8 mouse cellular contexts compared by ENCODE assay signal in genomic region chr13:54694348-54695060, GRCm38 (mm10). TPM values are rescaled to one million over a fixed set of nuclear protein-coding genes. Genes with fewer than 3 reads are reported as not detected.
A peak's percentile ranks its signal among the peaks of the same experiment; 100 is the strongest.
DNase-seq lines count a peak whose midpoint lies in the region; ATAC-seq lines count a peak whose summit lies in the region.

No protein-coding gene starts in this region.

- H3K9ac ChIP-seq in forebrain, embryonic 13.5 days: peak overlapping the region; percentile 54
- H3K9ac ChIP-seq in hindbrain, embryonic 15.5 days: peak overlapping the region; percentile 42

- peak overlapping the region; percentile 97 for H3K4me2 ChIP-seq in forebrain, embryonic 13.5 days
- peak overlapping the region; percentile 82 for H3K4me2 ChIP-seq in hindbrain, embryonic 15.5 days

- DNase-seq in left cerebral cortex, adult 11 months (ENCODE audit: low spot score): peak; percentile 84
- no peak for DNase-seq in left cerebral cortex, postnatal 36 days (ENCODE audit: low spot score in 2 of 2)
- peak; percentile 89 for DNase-seq in adrenal gland, postnatal 14 days
- peak; percentile 90 for DNase-seq in liver
- peak; percentile 93 for DNase-seq in thymus, postnatal 4 days

- intact Hi-C loops in left cerebral cortex, postnatal 36 days (cut with DNase I): no loop called here

- peaks cover 34% of the 10 kb centered on the region for H3K4me1 ChIP-seq in forebrain, embryonic 13.5 days
- H3K4me1 ChIP-seq in hindbrain, embryonic 15.5 days (replicated peaks): peaks cover 35% of the 10 kb centered on the region

- no peaks in the 10 kb centered on the region for H3K27me3 ChIP-seq in forebrain, embryonic 13.5 days
- no peaks in the 10 kb centered on the region for H3K27me3 ChIP-seq in hindbrain, embryonic 15.5 days

- peak; percentile 87 for ATAC-seq in forebrain, embryonic 13.5 days
- peak; percentile 83 for ATAC-seq in hindbrain, embryonic 15.5 days (ENCODE audit: low FRiP score, low read depth)
- ATAC-seq in monocyte, adult 5-6 weeks (replicated peaks; ENCODE audit: insufficient number of reproducible peaks, low FRiP score, low TSS enrichment, poor library complexity, severe bottlenecking): peak; percentile 51

- 17% methylated on average over 26 of the region's 26 CpGs for WGBS in forebrain, embryonic 13.5 days
- 17% methylated on average over 25 of the region's 26 CpGs for WGBS in hindbrain, embryonic 15.5 days

- no peaks in the 10 kb centered on the region for H3K36me3 ChIP-seq in forebrain, embryonic 13.5 days (ENCODE audit: poor library complexity, severe bottlenecking)
- H3K36me3 ChIP-seq in hindbrain, embryonic 15.5 days: no peaks in the 10 kb centered on the region

- H3K4me3 ChIP-seq in forebrain, embryonic 13.5 days: peak overlapping the region; percentile 100
- H3K4me3 ChIP-seq in hindbrain, embryonic 15.5 days: peak overlapping the region; percentile 96

- H3K27ac ChIP-seq in forebrain, embryonic 13.5 days: peak overlapping the region; percentile 88
- peak overlapping the region; percentile 93 for H3K27ac ChIP-seq in hindbrain, embryonic 15.5 days (replicated peaks)

- H3K9me3 ChIP-seq in forebrain, embryonic 13.5 days (replicated peaks): no peaks in the 10 kb centered on the region
- no peaks in the 10 kb centered on the region for H3K9me3 ChIP-seq in hindbrain, embryonic 15.5 days

RNA-seq across cellular contexts. Expression of gene Rnf44, which starts 0.8 kb away (rescaled TPM):
- total RNA-seq in left cerebral cortex, postnatal 36 days (2021): 100 to 1,000 TPM; 160 to 179 TPM
- 112 and 118 TPM in 2 replicates for total RNA-seq in adrenal gland, postnatal 14 days (2021)
- 98.6 and 98.8 TPM in 2 replicates for polyA plus RNA-seq in forebrain, embryonic 13.5 days (2015; fragmentation: Nextera tagmentation; extraction: Ambion mirVana)
- 90.7 and 91.5 TPM in 2 replicates for polyA plus RNA-seq in hindbrain, embryonic 15.5 days (2015; fragmentation: Nextera tagmentation; extraction: Ambion mirVana)
- 17.1 to 52.7 TPM (median 36.1 TPM) in 3 replicates for total RNA-seq in monocyte, adult 5-6 weeks (2017)

RNA-seq across cellular contexts. Expression of gene Cdhr2, which starts 6.8 kb away (rescaled TPM):
- total RNA-seq in left cerebral cortex, postnatal 36 days (2021): under 1 TPM; 0.27 TPM
- 0.22 TPM in 1 of 2 replicates, not detected in the other for total RNA-seq in adrenal gland, postnatal 14 days (2021)
- polyA plus RNA-seq in forebrain, embryonic 13.5 days (2015; fragmentation: Nextera tagmentation; extraction: Ambion mirVana): 0.05 TPM in 1 of 2 replicates, not detected in the other
- 0.17 and 0.26 TPM in 2 replicates for polyA plus RNA-seq in hindbrain, embryonic 15.5 days (2015; fragmentation: Nextera tagmentation; extraction: Ambion mirVana)
- 0.10 TPM in 1 of 3 replicates, not detected in the others for total RNA-seq in monocyte, adult 5-6 weeks (2017)

RNA-seq across cellular contexts. Expression of gene Gprin1, which starts 55.2 kb away (rescaled TPM):
- total RNA-seq in left cerebral cortex, postnatal 36 days (2021): 100 to 1,000 TPM; 127 to 128 TPM
- 3.5 and 5.1 TPM in 2 replicates for total RNA-seq in adrenal gland, postnatal 14 days (2021)
- 3.5 TPM in 2 replicates for polyA plus RNA-seq in forebrain, embryonic 13.5 days (2015; fragmentation: Nextera tagmentation; extraction: Ambion mirVana)
- 24.8 and 33.9 TPM in 2 replicates for polyA plus RNA-seq in hindbrain, embryonic 15.5 days (2015; fragmentation: Nextera tagmentation; extraction: Ambion mirVana)
- total RNA-seq in monocyte, adult 5-6 weeks (2017): not detected in 3 replicates

Comparison
In these comparisons a context has a peak if more than half of its experiments do, and no peak if none do; other contexts are left out.
1. DNase-seq: peak in left cerebral cortex, adult 11 months (single experiment), adrenal gland, postnatal 14 days (single experiment), liver (single experiment) and thymus, postnatal 4 days (single experiment); none in left cerebral cortex, postnatal 36 days (0 of 2).
2. RNA of gene Gprin1, which starts 55.2 kb away (total RNA-seq): 127 to 128 TPM in left cerebral cortex, postnatal 36 days; 3.5 to 5.1 TPM in adrenal gland, postnatal 14 days and not detected in monocyte, adult 5-6 weeks; every median in the first group is over 10 times any median in the second.
3. Peak in every context shown above with its lines, with median percentiles within 50 percentile points of each other: ATAC-seq.